Mouse (Mus musculus): ENCODE results near the gene Defb20. TPM values are rescaled to one million over a fixed set of nuclear protein-coding genes. Genes with fewer than 3 reads are reported as not detected.
"Not testable (repeated sequence)": the region's sequence is repeated elsewhere in the genome, so short reads cannot be mapped to it uniquely, and the experiment has no call there.

Gene Defb20
- total RNA-seq (2021), result not detected
- long read RNA-seq, experiment 1, result 0 reads
- long read RNA-seq, experiment 2, result 0 reads

DNA sequence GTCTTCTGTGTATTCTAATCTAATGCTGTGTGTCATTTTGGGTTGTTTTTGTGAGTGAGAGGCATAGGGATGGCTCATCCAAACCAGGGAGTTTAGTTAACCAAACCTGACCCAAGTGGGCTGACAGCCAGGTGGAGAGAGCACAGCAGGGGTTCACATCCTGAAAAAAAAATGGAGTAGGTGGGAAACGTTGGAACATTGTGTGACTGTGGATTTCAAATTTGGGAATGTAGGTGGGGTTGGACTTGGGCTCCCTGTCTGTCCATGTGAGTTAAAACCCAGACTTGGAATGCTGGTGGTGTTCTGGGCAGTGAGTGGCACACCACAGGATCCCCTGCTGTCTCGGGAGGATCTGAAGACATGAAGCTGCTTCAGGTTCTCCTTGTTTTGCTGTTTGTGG, at the start of gene Defb20:
TSS of gene Defb20 (plus strand) at position 301 of the 400 bp plus-strand sequence.
- no peak for DNase-seq (ENCODE audit: low spot score)

DNA sequence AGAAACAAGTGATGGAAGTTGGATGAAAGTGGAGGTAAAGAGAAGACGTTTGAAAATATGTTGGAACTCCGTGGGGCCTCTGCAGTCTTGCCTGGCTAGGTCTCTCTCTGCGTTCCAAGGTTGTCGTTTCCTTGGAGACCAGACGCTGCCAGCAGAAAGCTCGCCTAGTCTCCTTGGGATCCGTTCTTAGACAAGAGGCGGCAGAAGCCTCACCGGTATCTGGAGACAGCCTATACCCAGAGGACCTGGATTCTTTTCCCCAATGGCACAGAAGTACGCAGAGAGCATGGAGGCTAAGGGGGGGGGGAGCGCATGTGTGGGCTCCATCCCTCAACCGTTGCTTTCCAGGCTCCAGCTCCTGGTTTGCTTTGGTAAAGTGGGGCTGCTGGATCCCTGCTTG, 49.4 kb upstream of the Defb20 start:
- DNase-seq (ENCODE audit: low spot score), result no peak

DNA sequence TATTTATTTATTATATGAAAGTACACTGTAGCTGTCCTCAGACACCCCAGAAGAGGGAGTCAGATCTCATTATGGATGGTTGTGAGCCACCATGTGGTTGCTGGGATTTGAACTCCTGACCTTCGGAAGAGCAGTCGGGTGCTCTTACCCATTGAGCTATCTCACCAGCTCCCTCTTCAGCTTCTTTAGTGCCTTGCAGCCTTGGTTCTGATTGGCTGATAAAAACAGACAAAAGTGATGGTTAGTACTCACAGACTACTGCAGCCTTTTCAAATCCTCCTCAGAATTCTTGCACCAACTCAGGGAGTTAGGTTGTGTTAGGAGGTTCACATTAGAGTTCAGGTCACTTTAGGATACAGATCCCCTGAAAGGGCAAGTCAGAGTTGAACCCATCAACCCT, 48.4 kb upstream of the Defb20 start:
- DNase-seq (ENCODE audit: low spot score), result not testable (repeated sequence)

DNA sequence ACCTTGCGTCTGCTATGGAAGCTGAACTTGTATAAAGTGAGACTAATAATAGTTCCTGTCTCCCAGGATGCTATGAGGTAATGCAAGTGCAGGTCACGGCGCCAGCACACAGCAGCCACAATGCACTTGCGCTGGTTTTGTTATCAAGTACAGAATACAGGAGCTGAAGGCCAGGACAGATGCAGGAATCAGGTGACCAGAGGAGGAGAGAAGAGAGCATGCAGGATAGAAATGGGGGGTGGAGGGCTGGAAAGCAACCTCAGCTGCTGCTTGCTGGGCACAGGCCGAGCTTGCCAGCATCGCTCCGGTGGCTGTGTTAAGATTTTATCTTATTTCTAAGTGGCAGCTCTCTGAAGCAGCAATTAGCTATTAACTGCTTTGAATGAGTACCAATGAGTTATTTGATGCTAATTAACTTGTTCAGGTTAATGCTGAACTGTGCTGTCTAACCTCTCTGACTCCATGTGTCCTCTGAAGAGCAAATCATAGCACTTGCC, 40.4 kb upstream of the Defb20 start:
- DNase-seq (ENCODE audit: low spot score), result no peak

DNA sequence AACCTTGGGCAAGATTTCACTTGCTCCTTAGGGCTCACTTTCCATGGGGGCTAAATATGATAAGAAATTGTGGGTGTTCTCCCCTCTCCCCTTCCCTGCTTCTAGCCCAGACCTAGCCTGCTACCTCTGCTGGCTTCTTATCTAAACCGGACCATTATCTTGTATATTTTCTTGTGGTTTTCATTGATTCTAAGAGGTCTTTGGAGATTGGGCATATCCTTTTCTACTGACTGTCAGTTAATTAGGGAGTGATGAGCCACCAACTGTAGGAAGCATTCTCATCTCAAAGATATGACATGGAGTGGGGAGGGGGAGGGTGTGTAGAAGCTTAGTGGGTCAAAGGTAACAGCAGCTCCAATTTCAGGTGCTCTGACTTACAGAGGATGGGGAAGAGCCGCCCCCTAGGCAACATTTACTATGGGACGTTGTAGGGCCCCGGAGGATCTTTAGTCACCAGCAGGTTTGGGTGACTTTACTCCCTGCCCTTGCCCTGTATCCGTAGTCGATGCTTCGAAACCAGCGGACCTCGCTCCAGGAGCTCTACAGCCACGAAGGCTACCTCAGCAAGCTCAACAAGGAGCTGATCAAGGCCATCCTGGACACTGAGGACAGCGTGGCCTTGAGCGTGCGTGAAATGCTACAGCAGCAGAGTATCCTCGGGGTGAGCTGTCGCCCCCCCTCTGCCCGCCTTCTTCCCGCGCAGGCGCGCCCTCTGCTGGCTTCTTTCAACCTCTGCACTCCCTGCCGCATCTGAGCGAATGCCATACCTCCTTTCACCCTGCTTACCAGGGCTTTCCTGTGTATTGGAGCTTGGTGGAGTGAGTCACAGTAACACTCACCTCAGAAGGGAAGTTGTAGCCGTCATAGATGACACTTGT, 39.6 kb upstream of the Defb20 start:
- DNase-seq (ENCODE audit: low spot score), result peak; percentile 76

DNA sequence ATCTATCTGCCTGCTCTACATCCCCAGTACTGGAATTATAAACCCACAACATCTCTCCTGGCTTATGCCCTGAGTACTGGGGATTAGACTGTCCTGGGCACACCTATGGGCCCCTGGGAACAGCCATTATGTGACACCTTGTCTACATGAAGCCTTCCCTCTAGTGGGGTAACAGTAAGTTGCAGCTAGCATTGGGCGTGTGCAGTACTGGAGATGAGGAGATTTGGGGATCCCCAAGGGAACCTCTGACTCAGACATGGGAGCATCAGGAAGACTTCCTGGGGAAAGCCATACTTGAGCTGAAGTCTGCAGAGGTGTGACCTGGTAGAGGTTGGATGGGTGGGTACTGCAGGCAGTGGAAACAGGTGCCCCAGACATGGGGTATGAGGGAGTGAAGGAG, 37.9 kb upstream of the Defb20 start:
- DNase-seq (ENCODE audit: low spot score), result no peak

DNA sequence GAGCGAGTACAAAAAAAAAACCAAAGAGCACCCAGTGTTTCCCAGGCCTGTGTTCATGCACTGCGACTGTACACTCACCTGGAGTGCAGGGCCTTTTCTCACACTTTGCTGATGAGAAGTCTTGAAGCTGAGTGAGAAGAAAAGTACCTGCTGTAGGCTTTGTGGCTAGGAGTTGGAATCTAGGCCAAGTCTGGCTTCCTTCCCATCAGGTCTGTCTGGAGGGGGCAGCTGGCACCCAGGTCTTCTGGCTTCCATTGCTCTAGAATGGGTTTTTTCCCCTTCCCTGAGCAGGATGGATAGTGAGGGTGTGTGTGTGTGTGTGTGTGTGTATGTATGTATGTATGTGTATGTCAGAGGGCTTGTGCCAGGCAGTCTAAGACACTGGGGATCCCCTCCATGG, 37.0 kb upstream of the Defb20 start:
- no peak for DNase-seq (ENCODE audit: low spot score)

DNA sequence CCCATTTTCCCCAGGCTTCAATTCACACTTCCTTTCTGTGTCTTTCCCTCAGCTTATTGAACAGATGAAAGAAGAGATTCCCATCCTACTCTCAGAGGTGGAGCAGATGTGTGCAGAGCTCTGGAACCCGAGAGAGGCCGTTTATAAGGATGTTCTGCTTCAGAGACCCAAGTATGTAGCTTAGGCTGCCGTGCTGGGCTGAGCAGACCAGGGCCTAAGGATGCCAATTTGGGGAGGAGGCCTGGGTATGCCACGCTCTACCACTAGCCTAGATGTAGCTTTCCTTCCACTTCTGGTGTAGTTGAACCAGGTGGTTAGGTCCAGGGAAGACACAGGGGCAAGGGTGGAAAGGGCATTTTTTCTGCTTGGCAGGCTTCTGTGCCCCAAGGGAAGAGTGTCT, 34.5 kb upstream of the Defb20 start:
- no peak for DNase-seq (ENCODE audit: low spot score)

DNA sequence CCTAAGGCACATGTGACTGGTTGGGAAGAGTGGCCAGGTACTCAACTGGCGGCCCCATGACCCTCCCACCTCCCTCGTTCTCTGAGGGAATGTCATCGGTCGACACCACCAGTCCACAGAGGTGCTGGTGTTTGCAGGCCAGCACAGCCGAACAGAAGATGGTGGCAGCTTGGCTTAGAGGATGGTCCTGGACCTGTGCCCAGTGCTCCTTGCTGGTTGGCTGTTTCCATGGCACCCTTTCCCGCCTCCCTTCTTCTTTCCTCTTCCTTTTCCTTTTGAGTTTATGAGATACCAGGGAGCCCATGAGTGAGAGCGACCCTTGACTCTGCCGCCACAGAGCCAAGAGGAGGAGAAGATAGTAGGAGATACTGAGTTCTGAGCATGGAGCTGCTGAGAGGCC, 33.6 kb upstream of the Defb20 start:
- no peak for DNase-seq (ENCODE audit: low spot score)

DNA sequence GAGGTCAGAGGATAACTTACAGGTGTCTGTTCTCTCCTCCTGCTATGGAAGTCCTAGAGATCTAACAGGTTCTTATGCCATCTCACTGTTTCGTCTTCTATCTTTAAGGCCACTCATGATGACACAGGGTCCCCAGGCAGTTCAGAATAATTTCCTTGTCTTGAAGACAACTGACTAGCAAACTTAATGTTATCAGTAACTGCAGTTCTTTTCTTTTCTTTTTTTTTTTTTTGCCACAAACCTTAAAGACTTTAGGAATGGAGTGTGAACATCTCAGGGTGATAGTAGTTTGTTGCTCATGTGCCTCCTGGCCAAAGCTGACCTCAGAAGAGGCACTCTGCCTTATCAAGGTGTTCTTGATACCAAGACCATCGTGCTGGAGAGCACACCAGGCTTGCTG, 30.2 kb upstream of the Defb20 start:
- no peak for DNase-seq (ENCODE audit: low spot score)

DNA sequence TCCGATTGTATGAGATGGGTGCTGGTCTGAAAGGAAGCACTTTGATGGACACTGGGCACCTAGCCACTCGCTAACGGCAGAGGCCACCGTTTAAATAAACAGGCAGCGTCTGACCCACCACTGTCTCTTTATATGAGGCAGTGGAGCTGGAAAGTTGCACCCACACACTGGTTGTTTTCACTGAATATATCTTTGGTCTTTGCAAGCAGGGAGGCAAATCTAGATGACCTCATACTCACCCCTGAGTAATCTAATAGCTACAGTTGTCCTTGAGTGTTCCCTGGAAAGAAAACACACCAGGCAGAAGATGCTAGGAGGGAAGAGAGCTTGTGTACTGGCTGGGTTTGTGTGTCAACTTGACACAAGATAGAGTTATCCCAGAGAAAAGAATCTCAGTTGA, 29.4 kb upstream of the Defb20 start:
- no peak for DNase-seq (ENCODE audit: low spot score)

DNA sequence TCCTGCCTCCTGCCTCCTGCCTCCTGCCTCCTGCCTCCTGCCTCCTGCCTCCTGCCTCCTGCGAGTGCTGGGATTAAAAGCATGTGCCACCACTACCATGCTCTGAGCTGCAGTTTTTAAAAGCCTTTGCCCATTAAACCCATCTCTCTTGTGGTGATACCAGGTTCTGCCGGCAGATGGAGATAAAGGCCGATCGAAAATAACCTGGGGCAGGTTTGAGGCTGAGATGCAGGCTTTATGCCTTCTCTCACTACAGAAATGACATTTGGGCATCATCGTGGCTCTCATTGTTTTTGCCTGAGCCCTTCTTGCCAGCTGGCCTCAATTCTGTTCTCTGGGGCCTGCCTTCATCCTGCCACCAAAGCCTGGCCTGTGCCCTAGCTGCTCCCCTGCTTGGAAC, 26.6 kb upstream of the Defb20 start:
- peak; percentile 17 for DNase-seq (ENCODE audit: low spot score)

DNA sequence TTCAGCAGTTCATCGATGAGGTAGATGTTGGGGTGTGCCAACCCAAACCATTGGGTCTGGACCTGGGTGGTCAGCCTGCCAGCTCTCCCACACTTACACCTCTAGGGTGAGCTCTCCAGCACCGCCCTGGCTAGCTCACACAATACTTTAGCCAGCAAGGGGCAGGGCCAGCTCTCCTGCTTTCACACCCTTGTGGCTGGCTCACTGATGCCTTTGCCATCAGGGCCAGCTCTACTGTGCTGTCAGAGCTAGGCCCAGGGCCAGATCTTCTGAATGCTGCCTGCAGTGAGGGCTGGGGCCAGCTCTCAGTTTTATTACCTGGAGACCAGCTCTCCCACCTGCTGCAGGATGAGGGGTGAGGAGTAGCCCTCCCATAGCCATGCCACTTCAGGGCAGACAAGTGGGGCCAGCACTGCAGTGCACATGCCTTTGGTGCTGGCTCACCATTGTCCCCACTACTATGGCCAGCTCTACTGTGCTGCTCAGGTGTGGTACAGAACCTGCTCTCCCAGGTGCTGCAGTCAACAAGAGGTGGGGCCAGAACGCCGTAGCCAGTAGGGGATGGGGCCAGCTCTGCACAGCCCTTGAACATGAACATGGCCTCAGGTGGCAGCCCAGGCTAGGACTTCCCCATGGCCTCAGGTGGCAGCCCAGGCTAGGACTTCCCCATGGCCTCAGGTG, 24.6 kb upstream of the Defb20 start:
- peak; percentile 3 for DNase-seq (ENCODE audit: low spot score)

DNA sequence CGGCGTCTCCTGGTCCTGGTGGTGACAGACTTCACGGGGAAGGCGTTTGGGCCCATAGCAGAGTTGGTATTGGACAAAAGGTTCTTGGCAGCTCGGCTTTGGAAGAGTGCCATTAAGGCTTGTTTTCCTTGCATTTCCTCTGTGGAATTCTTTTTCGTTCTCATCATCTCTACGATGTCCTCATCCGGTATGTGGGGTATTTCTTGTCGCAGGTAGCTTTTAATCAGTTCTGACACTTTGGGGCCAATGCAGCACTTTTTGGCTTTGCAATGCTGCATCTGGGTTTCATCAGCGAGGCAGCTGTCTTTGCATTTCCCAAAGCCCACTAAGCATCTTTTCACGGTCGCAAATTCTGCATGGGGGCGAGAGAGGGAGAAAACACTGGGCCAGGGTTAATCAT, 17.6 kb upstream of the Defb20 start:
- DNase-seq (ENCODE audit: low spot score), result no peak

DNA sequence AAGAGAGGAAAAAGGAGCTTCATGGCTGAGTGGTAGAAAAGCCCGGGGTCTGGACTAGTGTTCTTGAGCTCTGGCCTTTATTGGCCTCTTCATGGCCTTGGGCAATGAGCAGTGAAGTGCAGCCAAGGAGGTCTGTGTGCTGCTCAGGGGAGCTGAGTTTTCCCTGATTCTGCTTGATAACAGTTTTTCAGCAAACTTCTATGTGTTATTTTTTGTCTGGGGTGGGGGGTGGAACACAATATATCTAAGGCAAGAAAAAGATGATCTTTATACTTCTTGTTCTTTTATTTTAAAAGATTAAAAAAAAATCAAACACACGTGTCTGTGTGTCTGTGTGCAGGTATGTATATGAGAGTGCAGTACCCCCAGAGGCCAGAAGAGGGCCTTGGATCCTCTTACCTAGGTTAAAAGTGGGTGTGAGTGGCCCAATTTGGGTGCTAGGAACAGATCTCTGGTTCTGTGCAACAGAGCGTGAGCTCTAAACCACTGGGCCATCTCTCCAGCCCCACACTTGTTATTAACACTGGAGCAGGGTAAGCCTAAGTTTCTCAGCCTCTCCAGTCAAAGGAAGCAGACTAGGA, 12.2 kb upstream of the Defb20 start, which contains the start of gene Defb23:
TSS of gene Defb23 (minus strand) at position 51 of the 581 bp plus-strand sequence.
- DNase-seq (ENCODE audit: low spot score), result no peak

DNA sequence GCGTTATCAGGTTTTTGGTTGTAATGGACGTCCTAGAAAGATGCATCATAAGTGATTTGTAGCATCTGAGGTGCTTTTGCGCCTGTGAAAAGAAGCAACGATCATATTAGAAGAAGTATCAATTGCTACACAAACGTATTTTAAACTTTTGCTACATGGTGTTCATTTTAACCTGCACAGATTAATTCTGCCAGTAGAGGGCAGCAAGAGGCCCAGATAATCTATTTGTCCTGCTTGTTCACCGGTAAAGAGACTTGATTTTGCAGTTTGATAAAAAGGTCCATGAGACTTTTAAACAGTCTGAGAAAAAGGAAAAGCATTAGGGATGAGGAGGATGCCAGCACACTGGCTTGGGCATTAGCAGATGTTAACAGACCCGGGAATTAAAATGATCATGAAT, 5.9 kb upstream of the Defb20 start:
- peak; percentile 38 for DNase-seq (ENCODE audit: low spot score)

DNA sequence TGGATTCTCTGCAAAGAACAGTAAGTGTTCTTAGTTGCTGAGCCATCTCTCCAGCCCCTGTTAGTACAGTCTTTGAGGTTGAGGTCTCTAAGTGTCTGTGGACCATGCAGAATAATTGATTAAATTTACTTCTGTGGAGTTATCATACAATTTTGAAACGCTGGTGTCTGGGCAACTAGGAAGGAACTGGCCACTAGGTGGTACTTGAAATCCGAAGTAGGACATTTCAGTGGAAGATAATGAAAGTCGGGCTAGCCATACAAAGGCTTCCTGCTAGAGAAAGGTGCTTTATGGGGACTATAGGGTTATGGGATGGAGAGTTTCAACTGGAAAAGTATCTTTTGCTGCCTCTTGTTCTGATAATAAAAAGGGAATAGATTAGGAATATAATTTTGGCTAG, 4.4 kb upstream of the Defb20 start:
- no peak for DNase-seq (ENCODE audit: low spot score)

DNA sequence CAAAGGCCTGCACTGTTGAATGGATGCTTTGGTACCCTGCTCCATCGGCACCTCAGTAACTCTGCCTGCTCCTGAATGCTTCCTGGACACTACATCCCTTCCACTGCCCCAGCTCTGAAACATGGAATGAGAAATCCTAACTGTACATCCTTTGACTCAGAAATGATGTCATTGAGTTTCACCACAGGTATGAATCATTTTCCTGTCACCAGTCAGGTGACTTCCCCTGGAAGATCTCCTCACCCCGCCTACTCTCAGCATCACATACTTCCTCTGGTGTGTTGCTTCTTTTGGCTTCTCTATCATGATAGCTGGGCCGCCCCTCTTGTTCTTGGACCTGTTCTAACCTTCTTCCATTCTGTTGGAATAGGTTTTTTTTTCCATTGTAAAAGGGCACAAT, 4.0 kb downstream of the Defb20 start:
- DNase-seq (ENCODE audit: low spot score), result no peak

DNA sequence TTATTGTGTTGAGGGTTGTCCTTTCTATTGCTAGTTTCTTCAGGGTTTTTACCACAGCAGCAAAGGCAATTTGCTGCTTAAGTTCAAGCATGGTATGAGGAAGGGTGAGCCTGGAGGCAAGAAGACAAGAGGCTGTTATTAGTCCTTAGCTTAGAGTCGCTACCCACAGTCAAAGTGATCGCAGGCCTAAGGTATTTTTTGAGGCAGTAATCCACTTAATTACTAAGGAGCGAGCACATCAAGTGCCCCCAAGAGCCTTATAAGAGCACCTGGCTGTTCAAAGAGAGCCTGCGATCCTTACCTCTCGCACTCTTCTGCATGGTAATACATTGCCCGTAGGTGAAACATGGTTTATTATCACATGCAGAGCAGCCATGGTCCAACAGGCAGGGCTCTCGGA, 4.9 kb downstream of the Defb20 start:
- DNase-seq (ENCODE audit: low spot score), result no peak

DNA sequence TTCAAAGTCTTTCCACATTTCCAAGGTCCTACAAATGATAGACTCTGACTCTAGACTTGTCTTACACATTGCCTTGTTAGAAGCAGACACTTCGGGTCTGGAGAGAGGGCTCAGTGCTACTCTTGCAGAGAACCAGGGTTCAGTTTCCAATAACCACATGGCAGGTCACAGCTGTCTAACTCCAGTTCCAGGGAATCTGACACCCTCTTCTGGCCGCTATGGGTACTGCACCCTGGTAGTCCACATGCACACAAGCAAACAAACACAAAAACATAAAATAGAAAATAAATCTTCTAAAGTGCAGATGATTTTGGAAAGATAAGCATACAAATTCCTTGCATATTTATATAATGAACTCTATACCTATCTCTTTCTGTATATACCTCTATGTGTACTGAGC, 10.2 kb downstream of the Defb20 start:
- DNase-seq (ENCODE audit: low spot score), result no peak

DNA sequence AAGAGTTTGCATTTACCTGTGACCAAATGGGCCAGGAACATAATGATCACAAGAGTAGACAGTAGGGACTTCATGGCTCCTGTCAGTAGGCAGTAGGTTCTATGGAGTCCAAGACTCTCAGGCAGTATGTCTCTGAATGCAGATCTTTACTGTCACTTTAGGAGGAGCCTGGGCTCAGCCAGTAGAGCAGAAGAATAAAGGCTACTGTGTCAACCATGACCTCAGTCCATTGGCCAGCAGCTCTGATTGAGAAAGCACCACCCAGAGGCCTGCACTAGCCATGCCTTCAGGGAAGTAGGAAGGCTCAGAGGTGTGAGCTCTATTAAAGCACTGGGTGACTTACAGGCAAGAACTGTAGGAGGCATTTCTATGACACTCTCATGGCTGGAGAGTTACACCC, 13.2 kb downstream of the Defb20 start, which contains the start of gene Defb22:
TSS of gene Defb22 (minus strand) at position 101 of the 400 bp plus-strand sequence.
- no peak for DNase-seq (ENCODE audit: low spot score)

DNA sequence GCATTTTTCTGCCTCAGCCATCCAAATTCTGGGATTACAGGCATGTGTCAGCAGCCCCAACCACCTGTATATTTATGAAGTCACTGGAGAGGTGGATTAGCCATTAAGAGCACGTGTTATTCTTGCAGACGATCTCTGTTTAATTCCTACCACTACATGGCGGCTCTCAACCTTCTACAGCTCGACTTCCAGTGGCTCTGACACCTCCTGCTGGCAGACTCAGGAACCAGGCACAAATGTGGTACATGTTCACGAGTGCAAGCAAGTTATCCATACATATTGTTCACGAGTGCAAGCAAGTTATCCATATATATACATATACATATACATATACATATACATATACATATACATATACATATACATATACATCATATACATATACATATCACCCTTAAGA, 16.3 kb downstream of the Defb20 start:
- no peak for DNase-seq (ENCODE audit: low spot score)
